Mouse (Mus musculus) R1 (cell line): ENCODE results near the gene Amer1.
A peak's percentile ranks its signal among the peaks of the same experiment; 100 is the strongest.

Experiments
- DNase-seq: peaks from one replicate; pipeline ENCODE4 v3.0.0-alpha.2; 2018; ENCODE audit warnings: low read depth, low spot score

The Amer1 gene

GRCm38 (mm10) chrX:95444776-95445111 is at the start of gene Amer1:
TSS of gene Amer1 (minus strand) at chrX:95444872.
- peak; percentile 94 for DNase-seq

- DNase-seq, result no peak
Measured at GRCm38 (mm10) chrX:95457166-95457565, 12.5 kb upstream of the Amer1 start.

DNA sequence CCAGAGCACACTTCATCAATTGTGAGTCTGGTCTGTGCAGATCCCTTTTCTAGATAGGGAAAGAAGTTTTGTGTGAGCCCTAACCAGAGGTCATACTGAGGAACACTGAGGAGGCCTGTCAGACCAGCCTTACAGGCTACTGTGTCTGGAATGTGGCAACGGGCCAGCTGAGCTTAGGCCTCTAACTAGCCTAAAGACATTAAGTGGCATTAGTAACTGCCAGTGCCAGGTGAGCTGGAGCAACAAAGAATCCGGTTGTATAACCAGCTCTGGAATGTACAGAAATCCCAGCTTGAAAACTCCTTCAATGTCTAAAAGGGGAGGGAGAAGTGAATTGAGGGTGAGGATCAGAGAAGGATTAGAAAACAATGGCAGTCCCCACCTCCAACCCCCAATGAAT is 1.2 kb upstream of the Amer1 start:
- no peak for DNase-seq

- no peak for DNase-seq
Measured at GRCm38 (mm10) chrX:95445141-95445540, 469 bp upstream of the Amer1 start.

- peak; percentile 65 for DNase-seq
Measured at GRCm38 (mm10) chrX:95443898-95444775, 535 bp downstream of the Amer1 start.

GRCm38 (mm10) chrX:95443390-95443789 is 1.3 kb downstream of the Amer1 start:
- DNase-seq, result no peak

GRCm38 (mm10) chrX:95442261-95442660 is 2.4 kb downstream of the Amer1 start:
- DNase-seq, result no peak

DNA sequence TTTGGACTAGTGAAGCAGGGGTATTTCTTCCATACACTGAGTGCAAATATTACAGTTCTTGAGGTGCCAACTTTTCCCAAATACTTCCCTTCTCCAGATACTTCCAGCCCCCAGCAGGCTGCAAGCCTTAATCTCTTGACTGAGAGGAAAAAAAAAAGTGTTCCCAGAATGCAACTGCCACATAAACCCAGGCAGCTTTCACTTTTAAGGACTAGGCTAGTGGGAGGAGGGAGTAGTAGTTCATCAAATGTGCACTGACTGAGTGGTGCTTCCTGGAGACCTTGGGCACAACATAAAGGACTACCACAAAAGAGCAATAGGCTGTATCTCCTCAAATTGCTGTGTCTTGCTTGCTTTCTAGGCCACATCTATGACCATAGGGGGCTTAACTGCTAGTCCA is 3.4 kb downstream of the Amer1 start:
- no peak for DNase-seq

DNA sequence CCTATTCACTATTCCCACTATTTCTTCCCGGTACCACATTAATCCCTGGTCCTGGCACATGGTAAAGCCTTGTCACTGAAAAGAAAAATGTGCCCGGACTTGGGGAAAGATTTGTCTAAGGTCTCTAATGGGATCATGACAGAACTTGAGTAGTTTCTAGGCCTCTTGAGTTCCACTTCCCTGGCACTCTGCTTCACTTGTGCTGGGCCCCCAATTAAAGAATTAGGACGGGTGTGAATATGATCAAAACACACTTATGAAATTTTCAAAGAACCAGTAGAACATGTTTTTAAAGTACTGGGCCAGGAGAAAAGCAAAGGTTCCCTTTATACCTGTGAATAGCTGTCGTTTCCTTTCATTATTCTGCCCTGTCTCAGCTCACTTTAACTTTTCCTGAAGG is 6.2 kb downstream of the Amer1 start:
- DNase-seq, result no peak

DNA sequence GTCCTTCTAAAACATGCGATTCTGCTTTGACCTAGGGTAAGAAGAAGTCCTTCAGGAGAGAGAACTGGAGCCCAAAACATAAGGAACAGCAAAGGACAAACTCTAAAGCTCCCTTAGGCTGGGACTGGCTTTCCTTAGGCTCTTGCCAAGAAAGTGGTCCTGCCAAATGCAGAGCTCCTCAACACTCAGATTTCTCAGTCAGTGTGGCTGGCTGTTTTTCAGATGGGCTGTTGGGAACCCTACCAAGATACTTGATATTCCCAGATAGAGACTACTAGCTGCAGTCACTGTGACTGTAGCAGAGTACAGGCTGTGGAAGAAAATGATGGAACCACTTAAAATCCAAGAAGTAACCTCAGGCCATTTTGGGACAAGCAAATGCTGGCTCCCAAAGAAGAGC is 7.4 kb downstream of the Amer1 start:
- DNase-seq, result no peak

DNA sequence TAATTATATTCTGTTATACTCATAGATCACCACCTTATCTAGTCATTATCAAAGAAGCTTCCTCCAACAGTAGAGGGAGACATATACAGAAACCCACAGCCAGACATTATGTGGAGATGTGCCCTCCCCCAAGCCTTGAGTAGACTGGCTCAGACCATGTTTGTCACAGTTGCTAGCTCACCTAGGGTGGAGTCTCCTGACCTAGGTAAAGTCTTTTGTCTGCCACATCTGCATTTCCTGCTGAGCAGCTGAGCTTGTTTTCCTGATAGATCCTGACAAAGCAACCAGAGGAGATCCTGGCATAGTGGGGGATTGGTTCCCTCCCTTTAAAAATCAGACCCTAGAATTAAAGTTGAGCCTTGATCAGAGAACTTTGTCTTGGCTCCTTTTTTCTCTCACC is 71.6 kb downstream of the Amer1 start:
- peak; percentile 87 for DNase-seq
